Mouse (Mus musculus): ENCODE results near the gene Rph3al. TPM values are rescaled to one million over a fixed set of nuclear protein-coding genes. Genes with fewer than 3 reads are reported as not detected.

Rph3al gene
- 1 to 10 TPM; 2.5 to 2.9 TPM for total RNA-seq (2023)

GRCm38 (mm10) chr11:75938379-75938906 is at the start of gene Rph3al:
Gene Rph3al (minus strand): TSS chr11:75938429.

DNA sequence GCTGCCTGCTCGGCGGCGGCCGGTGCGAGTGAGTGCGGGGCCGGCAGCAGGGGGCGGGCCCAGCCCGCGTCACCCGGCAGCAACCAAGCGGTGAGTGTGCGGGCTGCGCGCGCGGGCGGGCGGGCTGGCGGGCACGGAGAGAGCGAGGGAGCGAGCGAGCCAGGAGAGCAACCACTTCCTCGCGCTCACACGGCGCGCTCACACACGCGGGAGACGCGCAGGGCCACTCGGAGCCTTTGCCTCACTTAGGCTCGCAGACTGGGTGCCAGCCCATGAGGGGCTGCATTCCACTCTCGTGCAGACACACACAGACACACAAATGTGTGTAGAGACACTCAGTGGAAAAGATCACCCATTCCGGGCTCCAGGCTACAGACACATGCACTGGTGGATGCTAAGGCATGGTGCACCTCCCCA is 142.2 kb downstream of the Rph3al start, which contains the start of gene Doc2b:
Gene Doc2b (minus strand): TSS at position 21 of the 417 bp plus-strand sequence.

Other genes with a start within 250 kb of the Rph3al start
- gene Ywhae, start 205.6 kb downstream of the Rph3al start, total RNA-seq (2023) = 100 to 1,000 TPM; 188 to 231 TPM
- gene Doc2b, start 142.4 kb downstream of the Rph3al start, total RNA-seq (2023) = not detected
- gene 1700016K19Rik, start 61.5 kb upstream of the Rph3al start, total RNA-seq (2023) = not detected
- gene Rflnb, start 89.4 kb upstream of the Rph3al start, total RNA-seq (2023) = 100 to 1,000 TPM; 166 to 173 TPM
- gene Vps53, start 241.2 kb upstream of the Rph3al start, total RNA-seq (2023) = 10 to 100 TPM; 39.2 to 41.0 TPM
- gene Fam57a, start 241.2 kb upstream of the Rph3al start, total RNA-seq (2023) = 1 to 10 TPM; 1.1 to 1.2 TPM

Measured in neutrophil, adult 59 days (primary cell).